Mouse (Mus musculus) limb, embryonic 15.5 days (tissue): ENCODE measurements at regions not wholly inside any gene's neighbourhood (a gene's known extent, or its start where the extent isn't known, plus 50 kb on each side); places are given as distances from the start of the nearest gene placed in this dataset.

Experiments used
- ATAC-seq: fragments of 200-750 bp; cut with Nextera tagmentation; 2 replicates; pipeline ENCODE4 v1.8.0; 2017; ENCODE audit warnings: low read depth, moderate TSS enrichment; ENCODE audit not compliant: insufficient number of reproducible peaks, low FRiP score, low TSS enrichment
- H3K27ac ChIP-seq: fragments of 300-500 bp; sonication (generic); 2 replicates; pipeline ENCODE4 v1.5.1; 2015; ENCODE audit warnings: moderate library complexity, mild to moderate bottlenecking, inconsistent platforms
- H3K27me3 ChIP-seq: fragments of 300-500 bp; sonication (generic); 2 replicates; pipeline ENCODE4 v1.6.1; 2015; ENCODE audit warnings: inconsistent platforms
- H3K36me3 ChIP-seq: fragments of 300-500 bp; sonication (generic); 2 replicates; pipeline ENCODE4 v1.6.1; 2015; ENCODE audit warnings: inconsistent platforms
- H3K4me1 ChIP-seq: fragments of 300-500 bp; sonication (generic); 2 replicates; pipeline ENCODE4 v1.6.1; 2015; ENCODE audit warnings: inconsistent platforms
- H3K4me2 ChIP-seq: fragments of 300-500 bp; sonication (generic); 2 replicates; pipeline ENCODE4 v1.6.1; 2015; ENCODE audit warnings: mild to moderate bottlenecking, inconsistent platforms
- H3K4me3 ChIP-seq: fragments of 300-500 bp; sonication (generic); 2 replicates; pipeline ENCODE4 v1.5.1; 2015; ENCODE audit warnings: mild to moderate bottlenecking, inconsistent platforms
- H3K9ac ChIP-seq: fragments of 300-500 bp; sonication (generic); 2 replicates; pipeline ENCODE4 v1.6.1; 2015; ENCODE audit warnings: inconsistent platforms
- H3K9me3 ChIP-seq: fragments of 300-500 bp; sonication (generic); 2 replicates; pipeline ENCODE4 v1.6.1; 2016; ENCODE audit warnings: inconsistent platforms
- WGBS: fragments of 180-500 bp; shearing (Covaris S2); methylation state at CpG from one replicate; pipeline ENCODE4 v1.1.7; 2015; 5-methylcytosine and 5-hydroxymethylcytosine counted together

DNA sequence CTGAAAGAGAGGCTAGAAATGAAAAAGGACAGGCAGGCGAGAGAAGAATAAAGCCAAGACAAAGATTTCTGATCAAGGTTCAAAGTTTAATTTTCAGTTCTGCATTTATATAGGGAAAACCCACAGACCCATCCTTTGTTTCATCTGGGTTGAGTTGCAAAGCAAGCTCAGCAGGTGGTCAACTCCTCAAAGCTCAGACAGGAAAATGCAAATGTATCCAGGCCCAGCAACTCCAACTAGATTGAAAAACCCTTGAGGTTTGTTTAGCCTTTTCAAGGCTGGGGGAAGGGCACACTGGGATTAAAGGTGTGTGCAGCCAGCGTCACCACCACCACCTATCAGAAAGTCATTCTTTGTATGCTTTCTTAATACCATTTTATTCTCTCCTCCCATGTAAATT, 66.1 kb upstream of the Tspan5 start:
- Histone ChIP-seq H3K4me2 (no peak overlapping the region), H3K27ac (no peak overlapping the region), H3K27me3 (no peaks in the 10 kb centered on the region), H3K4me3 (no peak overlapping the region), H3K9ac (no peak overlapping the region), H3K36me3 (no peaks in the 10 kb centered on the region), H3K9me3 (no peaks in the 10 kb centered on the region), H3K4me1 (no peaks in the 10 kb centered on the region)
- 65% methylated on average over 2 of the region's 2 CpGs for WGBS
- ATAC-seq: no peak

DNA sequence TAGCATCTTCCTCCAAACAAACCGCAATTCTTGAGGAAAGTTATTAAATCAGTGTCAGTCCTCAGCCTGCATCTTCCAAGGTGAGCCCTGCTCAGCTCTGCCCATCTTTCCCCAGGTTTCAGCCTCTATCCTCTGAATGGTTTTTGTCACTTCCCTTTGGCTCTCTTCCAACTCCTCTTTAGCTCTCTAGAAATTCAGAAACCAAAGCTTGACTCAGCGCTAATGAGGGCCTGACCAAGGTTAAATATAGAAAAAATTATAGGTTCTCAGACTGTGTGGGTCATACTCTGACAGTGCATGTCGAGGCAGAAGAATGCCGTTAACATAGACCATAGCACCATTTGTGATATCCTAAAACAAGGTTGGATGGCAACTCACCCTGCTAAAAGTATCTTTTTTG, 63.6 kb upstream of the Tspan5 start:
- H3K27ac ChIP-seq: no peak overlapping the region
- H3K27me3 ChIP-seq: no peaks in the 10 kb centered on the region
- ATAC-seq: no peak
- no peaks in the 10 kb centered on the region for H3K36me3 ChIP-seq
- no peak overlapping the region for H3K9ac ChIP-seq
- no peak overlapping the region for H3K4me3 ChIP-seq
- 62% methylated on average over 4 of the region's 4 CpGs for WGBS
- no peak overlapping the region for H3K4me2 ChIP-seq
- no peaks in the 10 kb centered on the region for H3K9me3 ChIP-seq
- no peaks in the 10 kb centered on the region for H3K4me1 ChIP-seq

DNA sequence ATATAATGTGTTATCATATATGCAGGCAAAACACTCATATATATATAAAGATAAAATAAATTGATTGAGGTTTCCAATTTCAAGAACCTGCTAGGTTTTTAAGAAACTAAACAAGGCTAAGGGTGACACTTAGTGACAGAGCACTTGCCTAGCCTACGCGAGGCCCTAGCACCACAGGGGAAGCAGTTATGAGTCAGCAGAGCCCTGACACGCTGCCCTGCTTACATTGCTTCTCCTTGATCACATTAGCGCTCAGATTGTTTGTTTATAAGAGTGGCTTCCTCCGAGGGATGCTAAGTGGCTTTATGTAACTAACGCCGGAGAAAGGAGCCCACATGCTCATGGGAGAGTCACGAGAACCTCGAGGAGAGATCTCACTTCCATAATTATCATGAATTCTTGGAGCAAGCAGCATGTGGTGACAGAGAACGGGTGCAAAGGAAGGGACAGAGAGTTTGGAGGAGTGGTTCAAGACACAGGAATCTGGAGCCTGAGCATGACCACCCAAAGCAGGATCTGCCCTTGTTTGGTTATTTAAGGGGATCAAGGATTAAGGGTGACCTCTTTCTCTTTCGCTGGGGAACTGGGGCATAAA, 55.3 kb upstream of the Tspan5 start:
- Histone ChIP-seq H3K9me3 (no peaks in the 10 kb centered on the region), H3K36me3 (no peaks in the 10 kb centered on the region), H3K4me1 (no peaks in the 10 kb centered on the region), H3K4me2 (no peak overlapping the region), H3K9ac (no peak overlapping the region), H3K27me3 (no peaks in the 10 kb centered on the region), H3K4me3 (no peak overlapping the region), H3K27ac (no peak overlapping the region)
- no peak for ATAC-seq
- 46% methylated on average over 11 of the region's 11 CpGs for WGBS

DNA sequence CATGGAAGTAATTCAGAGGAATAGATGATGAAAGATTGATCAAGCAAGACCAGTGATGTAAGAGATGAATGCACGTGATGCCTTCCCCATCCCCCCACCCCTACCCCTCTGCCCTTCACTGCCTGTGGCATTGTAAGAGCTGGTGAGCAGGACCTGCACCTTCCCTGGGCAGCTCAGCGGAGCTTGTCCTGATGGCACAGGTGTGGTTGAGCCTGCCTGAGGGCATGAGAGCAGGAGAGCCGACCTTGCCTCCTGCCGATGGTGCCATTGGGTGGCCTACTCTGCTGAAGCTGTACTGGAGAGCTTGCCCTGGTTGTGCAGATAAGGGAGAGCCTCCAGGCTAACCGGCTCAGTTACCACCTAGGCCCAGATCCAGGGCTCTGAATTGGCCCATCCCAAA, 53.4 kb upstream of the Tspan5 start:
- H3K4me1 ChIP-seq: no peaks in the 10 kb centered on the region
- 84% methylated on average over 5 of the region's 5 CpGs for WGBS
- no peak overlapping the region for H3K27ac ChIP-seq
- no peaks in the 10 kb centered on the region for H3K27me3 ChIP-seq
- H3K4me3 ChIP-seq: no peak overlapping the region
- H3K4me2 ChIP-seq: no peak overlapping the region
- H3K9ac ChIP-seq: no peak overlapping the region
- H3K36me3 ChIP-seq: no peaks in the 10 kb centered on the region
- no peak for ATAC-seq
- no peaks in the 10 kb centered on the region for H3K9me3 ChIP-seq
